Mouse (Mus musculus): ENCODE measurements around the gene Scfd2. TPM values are rescaled to one million over a fixed set of nuclear protein-coding genes. Genes with fewer than 3 reads are reported as not detected.

Gene Scfd2
- polyA plus RNA-seq, 1 experiment from 2014 or later = 21.0 TPM

GRCm38 (mm10) chr5:74455510-74456269 is 75.9 kb downstream of the Scfd2 start:
- H3K27ac ChIP-seq (replicated peaks) = no peak overlapping the region
- 91% methylated on average over 6 of the region's 6 CpGs for WGBS
- no peak overlapping the region for H3K9ac ChIP-seq
- no peak for ATAC-seq (ENCODE audit: insufficient number of reproducible peaks, low FRiP score, low TSS enrichment, low read depth)
- H3K4me3 ChIP-seq (replicated peaks) = no peak overlapping the region
- H3K9me3 ChIP-seq (replicated peaks) = no peaks in the 10 kb centered on the region
- H3K4me2 ChIP-seq (replicated peaks) = no peak overlapping the region
- H3K27me3 ChIP-seq = no peaks in the 10 kb centered on the region
- peaks cover 3% of the 10 kb centered on the region; the same call in 1 of the 2 replicates for H3K4me1 ChIP-seq
- H3K36me3 ChIP-seq = no peaks in the 10 kb centered on the region

GRCm38 (mm10) chr5:74455094-74455493 is 76.5 kb downstream of the Scfd2 start:
- Histone ChIP-seq H3K27ac (replicated peaks) (no peak overlapping the region), H3K36me3 (no peaks in the 10 kb centered on the region), H3K4me3 (replicated peaks) (no peak overlapping the region), H3K9ac (no peak overlapping the region), H3K9me3 (replicated peaks) (no peaks in the 10 kb centered on the region), H3K4me1 (peaks cover 9% of the 10 kb centered on the region), H3K27me3 (no peaks in the 10 kb centered on the region), H3K4me2 (replicated peaks) (no peak overlapping the region)
- ATAC-seq (ENCODE audit: insufficient number of reproducible peaks, low FRiP score, low TSS enrichment, low read depth) = no peak
- 81% methylated on average over 9 of the region's 9 CpGs for WGBS

- peak overlapping the region; percentile 31; the same call in 1 of the 2 replicates for H3K27ac ChIP-seq (replicated peaks)
- no peaks in the 10 kb centered on the region for H3K27me3 ChIP-seq
- no peak for ATAC-seq (ENCODE audit: insufficient number of reproducible peaks, low FRiP score, low TSS enrichment, low read depth)
- peaks cover 19% of the 10 kb centered on the region for H3K4me1 ChIP-seq
- no peaks in the 10 kb centered on the region for H3K9me3 ChIP-seq (replicated peaks)
- no peak overlapping the region for H3K4me3 ChIP-seq (replicated peaks)
- WGBS = 27% methylated on average over 5 of the region's 5 CpGs
- no peak overlapping the region for H3K9ac ChIP-seq
- no peaks in the 10 kb centered on the region for H3K36me3 ChIP-seq
- no peak overlapping the region for H3K4me2 ChIP-seq (replicated peaks)
Observed at GRCm38 (mm10) chr5:74450977-74451376, 80.6 kb downstream of the Scfd2 start.

GRCm38 (mm10) chr5:74447517-74448334 is 83.8 kb downstream of the Scfd2 start:
- no peak overlapping the region for H3K9ac ChIP-seq
- WGBS = 45% methylated on average over 10 of the region's 10 CpGs
- H3K27ac ChIP-seq (replicated peaks) = no peak overlapping the region
- H3K36me3 ChIP-seq = no peaks in the 10 kb centered on the region
- no peaks in the 10 kb centered on the region for H3K9me3 ChIP-seq (replicated peaks)
- no peaks in the 10 kb centered on the region for H3K27me3 ChIP-seq
- no peak overlapping the region for H3K4me2 ChIP-seq (replicated peaks)
- ATAC-seq (ENCODE audit: insufficient number of reproducible peaks, low FRiP score, low TSS enrichment, low read depth) = no peak
- peaks cover 19% of the 10 kb centered on the region for H3K4me1 ChIP-seq
- H3K4me3 ChIP-seq (replicated peaks) = no peak overlapping the region

- no peak overlapping the region for H3K4me2 ChIP-seq (replicated peaks)
- H3K9me3 ChIP-seq (replicated peaks) = no peaks in the 10 kb centered on the region
- WGBS = 44% methylated on average over 3 of the region's 3 CpGs
- no peak overlapping the region for H3K9ac ChIP-seq
- no peaks in the 10 kb centered on the region for H3K36me3 ChIP-seq
- no peaks in the 10 kb centered on the region for H3K27me3 ChIP-seq
- H3K4me1 ChIP-seq = peaks cover 18% of the 10 kb centered on the region
- H3K27ac ChIP-seq (replicated peaks) = no peak overlapping the region
- ATAC-seq (ENCODE audit: insufficient number of reproducible peaks, low FRiP score, low TSS enrichment, low read depth) = no peak
- no peak overlapping the region for H3K4me3 ChIP-seq (replicated peaks)
Observed at GRCm38 (mm10) chr5:74445861-74446260, 85.7 kb downstream of the Scfd2 start.

GRCm38 (mm10) chr5:74438353-74438752 is 93.2 kb downstream of the Scfd2 start:
- H3K9me3 ChIP-seq (replicated peaks) = no peaks in the 10 kb centered on the region
- H3K4me2 ChIP-seq (replicated peaks) = no peak overlapping the region
- H3K27ac ChIP-seq (replicated peaks) = no peak overlapping the region

GRCm38 (mm10) chr5:74433580-74434147 is 97.9 kb downstream of the Scfd2 start:
- Histone ChIP-seq H3K4me2 (replicated peaks) (peak overlapping the region; percentile 38), H3K9me3 (replicated peaks) (no peaks in the 10 kb centered on the region), H3K9ac (no peak overlapping the region), H3K4me3 (replicated peaks) (no peak overlapping the region), H3K36me3 (no peaks in the 10 kb centered on the region), H3K27me3 (no peaks in the 10 kb centered on the region), H3K4me1 (peaks cover 3% of the 10 kb centered on the region; the same call in 1 of the 2 replicates), H3K27ac (replicated peaks) (peak overlapping the region; percentile 74)
- ATAC-seq (ENCODE audit: insufficient number of reproducible peaks, low FRiP score, low TSS enrichment, low read depth) = no peak
- 13% methylated on average over 9 of the region's 9 CpGs for WGBS

More at GRCm38 (mm10) chr5:74438353-74438752, 93.2 kb downstream of the Scfd2 start:
- Histone ChIP-seq H3K4me1 (peaks cover 3% of the 10 kb centered on the region; the same call in 1 of the 2 replicates), H3K36me3 (no peaks in the 10 kb centered on the region), H3K4me3 (replicated peaks) (no peak overlapping the region), H3K27me3 (no peaks in the 10 kb centered on the region), H3K9ac (no peak overlapping the region)
- ATAC-seq (ENCODE audit: insufficient number of reproducible peaks, low FRiP score, low TSS enrichment, low read depth) = no peak
- WGBS = 74% methylated on average over 8 of the region's 8 CpGs

- peaks cover 3% of the 10 kb centered on the region; the same call in 1 of the 2 replicates for H3K4me1 ChIP-seq
- H3K36me3 ChIP-seq = no peaks in the 10 kb centered on the region
- H3K4me2 ChIP-seq (replicated peaks) = peak overlapping the region; percentile 38
- ATAC-seq (ENCODE audit: insufficient number of reproducible peaks, low FRiP score, low TSS enrichment, low read depth) = peak; percentile 63
- peak overlapping the region; percentile 74 for H3K27ac ChIP-seq (replicated peaks)
- no peaks in the 10 kb centered on the region for H3K9me3 ChIP-seq (replicated peaks)
- peak overlapping the region; percentile 22 for H3K4me3 ChIP-seq (replicated peaks)
- H3K27me3 ChIP-seq = no peaks in the 10 kb centered on the region
- H3K9ac ChIP-seq = no peak overlapping the region
- WGBS = 16% methylated on average over 14 of the region's 14 CpGs
Observed at GRCm38 (mm10) chr5:74432879-74433539, 98.5 kb downstream of the Scfd2 start.

- WGBS = 72% methylated on average over 5 of the region's 5 CpGs
- H3K4me3 ChIP-seq (replicated peaks) = no peak overlapping the region
- no peaks in the 10 kb centered on the region for H3K27me3 ChIP-seq
- no peak overlapping the region for H3K27ac ChIP-seq (replicated peaks)
- H3K36me3 ChIP-seq = no peaks in the 10 kb centered on the region
- ATAC-seq (ENCODE audit: insufficient number of reproducible peaks, low FRiP score, low TSS enrichment, low read depth) = no peak
- no peak overlapping the region for H3K9ac ChIP-seq
- no peaks in the 10 kb centered on the region for H3K9me3 ChIP-seq (replicated peaks)
- H3K4me1 ChIP-seq = 0 out of 2 replicates have a peak, but pooled peaks cover 4% of the 10 kb centered on the region
- H3K4me2 ChIP-seq (replicated peaks) = no peak overlapping the region
Observed at GRCm38 (mm10) chr5:74420615-74421132, 110.9 kb downstream of the Scfd2 start.

- no peak for ATAC-seq (ENCODE audit: insufficient number of reproducible peaks, low FRiP score, low TSS enrichment, low read depth)
- Histone ChIP-seq H3K4me3 (replicated peaks) (no peak overlapping the region), H3K9ac (no peak overlapping the region), H3K4me1 (no peaks in the 10 kb centered on the region), H3K4me2 (replicated peaks) (no peak overlapping the region), H3K27me3 (no peaks in the 10 kb centered on the region), H3K36me3 (no peaks in the 10 kb centered on the region), H3K9me3 (replicated peaks) (no peaks in the 10 kb centered on the region), H3K27ac (replicated peaks) (no peak overlapping the region)
- 95% methylated on average over 3 of the region's 3 CpGs for WGBS
Observed at GRCm38 (mm10) chr5:74412557-74412956, 119.0 kb downstream of the Scfd2 start.

All from embryonic facial prominence, embryonic 15.5 days (tissue).